Mouse (Mus musculus): Measurements from ENCODE around the gene Ribc1.

Ribc1 gene

GRCm38 (mm10) chrX:152016151-152017145, at the start of gene Ribc1, which contains the start of gene Smc1a:
Gene Ribc1, minus strand, starts transcription at chrX:152016295.
Gene Smc1a, plus strand, starts transcription at chrX:152016428.
- peak; percentile 98 for DNase-seq

GRCm38 (mm10) chrX:152065674-152066073, 49.6 kb upstream of the Ribc1 start:
- no peak for DNase-seq

GRCm38 (mm10) chrX:152054094-152054493, 38.0 kb upstream of the Ribc1 start:
- no peak for DNase-seq

GRCm38 (mm10) chrX:152052546-152052945, 36.5 kb upstream of the Ribc1 start:
- no peak for DNase-seq

GRCm38 (mm10) chrX:152047230-152047629, 31.1 kb upstream of the Ribc1 start:
- DNase-seq, result no peak

DNA sequence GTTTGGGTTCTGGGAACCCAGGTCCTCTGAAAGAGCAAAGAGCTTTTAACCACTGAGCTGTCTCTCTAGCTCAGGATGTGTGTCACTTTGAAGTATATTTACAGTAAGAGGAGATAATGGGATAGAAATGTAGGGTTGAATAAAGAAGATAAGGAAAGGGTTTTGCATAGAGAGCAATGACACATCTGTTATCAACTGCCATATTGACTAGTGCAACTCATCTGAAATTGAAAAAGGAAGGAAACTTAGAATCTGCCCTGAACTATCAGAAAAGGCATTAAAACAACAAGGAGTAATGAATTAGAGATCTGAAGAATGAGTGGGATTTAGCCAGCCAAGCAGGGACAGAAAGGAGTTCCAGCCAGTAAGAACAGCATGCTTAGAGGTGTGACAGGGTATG, 23.8 kb upstream of the Ribc1 start:
- no peak for DNase-seq

DNA sequence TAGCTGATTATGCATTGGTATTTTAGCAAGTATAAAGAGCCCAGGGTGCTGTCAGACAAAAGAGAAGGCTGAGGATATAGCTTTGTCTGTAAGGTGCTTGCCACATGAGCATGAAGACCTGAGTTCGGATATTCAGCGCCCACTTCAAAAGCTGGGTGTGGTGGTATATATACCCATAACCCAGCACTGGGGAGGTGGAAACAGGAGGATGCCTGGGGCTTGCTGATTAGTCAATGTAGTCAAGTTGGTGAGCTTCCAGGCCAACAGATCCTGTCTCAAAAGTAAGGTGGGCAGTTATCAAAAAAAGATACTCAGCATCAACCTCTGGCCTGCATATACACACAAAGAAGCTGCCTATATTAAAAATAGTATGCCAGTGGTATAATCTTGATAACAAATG, 3.2 kb upstream of the Ribc1 start:
- no peak for DNase-seq

GRCm38 (mm10) chrX:152017186-152017585, 1.1 kb upstream of the Ribc1 start:
- DNase-seq, result no peak

GRCm38 (mm10) chrX:152015752-152016150, 344 bp downstream of the Ribc1 start:
- no peak for DNase-seq

DNA sequence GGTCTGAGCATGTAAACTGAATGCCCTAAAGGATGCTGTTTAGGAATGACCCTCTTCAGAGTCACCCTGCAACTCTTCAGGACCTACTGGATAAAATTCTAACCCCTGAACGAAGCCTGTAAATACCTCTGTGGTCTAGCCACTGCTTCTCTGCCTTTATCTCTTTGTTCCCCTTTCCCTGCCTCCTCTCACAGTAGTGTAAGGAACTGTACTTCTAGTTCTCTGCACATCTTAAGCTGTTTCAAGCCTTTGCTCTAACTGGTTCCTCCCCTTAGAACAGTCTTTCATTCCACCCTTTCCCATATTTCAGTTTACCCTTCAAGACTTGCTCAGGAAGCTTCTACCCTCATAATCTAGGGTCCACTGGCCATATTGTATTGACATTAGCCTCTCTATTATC, 8.2 kb downstream of the Ribc1 start:
- DNase-seq, result no peak

DNA sequence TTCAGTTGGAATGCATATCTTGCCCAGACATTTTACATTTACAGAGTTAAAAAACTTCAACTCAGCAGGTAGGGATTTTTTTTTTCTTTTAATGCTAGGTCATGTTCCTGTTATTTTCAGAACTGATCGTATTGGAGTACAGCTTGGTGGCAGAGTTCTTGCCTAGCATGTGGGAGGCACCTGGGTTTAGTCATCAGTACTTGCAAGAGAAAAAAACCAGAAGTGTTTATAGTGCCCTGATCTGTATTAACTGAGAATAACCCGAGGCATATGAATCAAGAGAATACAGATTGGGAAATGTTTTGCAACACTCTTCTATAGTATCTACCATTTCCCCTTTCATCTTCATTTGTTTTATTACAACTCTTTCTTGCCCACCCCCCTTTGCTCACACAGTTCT, 13.2 kb downstream of the Ribc1 start:
- no peak for DNase-seq

DNA sequence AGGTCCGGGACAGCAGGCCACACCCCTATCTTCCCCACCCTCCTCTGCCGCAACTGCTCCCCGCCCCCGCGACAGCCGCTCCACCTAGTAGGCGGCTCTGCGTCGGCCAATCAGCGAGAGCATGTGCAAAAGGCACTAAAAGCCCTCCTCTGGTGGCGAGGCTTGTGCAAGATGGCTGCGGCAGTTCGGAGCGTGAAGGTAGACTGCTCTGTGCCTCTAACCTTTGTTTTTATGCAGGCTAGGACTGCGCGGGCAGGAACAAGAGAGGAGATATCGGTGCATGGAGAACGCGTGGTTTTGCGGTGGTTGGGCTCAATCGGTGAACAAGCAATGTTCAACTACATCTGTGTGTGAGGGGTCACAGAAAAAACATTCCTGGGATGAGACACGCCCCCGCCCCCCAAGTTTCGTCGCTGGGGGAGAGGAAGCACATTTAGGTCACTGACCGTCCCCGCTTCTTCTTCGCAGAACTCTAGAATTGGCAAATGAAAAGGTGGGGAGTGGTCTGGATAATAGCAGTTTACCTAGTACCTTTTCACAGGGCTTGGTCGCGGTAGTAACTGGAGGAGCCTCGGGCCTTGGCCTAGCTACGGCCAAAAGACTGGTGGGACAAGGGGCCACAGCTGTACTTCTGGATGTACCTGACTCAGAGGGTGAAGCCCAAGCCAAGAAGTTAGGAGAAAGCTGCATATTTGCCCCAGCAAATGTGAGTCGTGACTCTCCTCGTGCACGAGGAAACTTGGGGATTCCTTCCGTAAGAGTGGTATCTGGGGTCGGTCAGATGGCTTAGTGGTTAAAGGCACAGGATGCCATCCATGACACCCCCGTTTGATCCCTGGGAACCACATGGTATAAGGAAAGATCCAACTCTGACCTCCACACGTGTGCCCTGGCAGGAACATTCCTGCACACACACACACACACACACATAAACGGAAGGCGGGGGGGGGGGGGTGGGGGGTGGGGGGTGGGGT, 14.1 kb downstream of the Ribc1 start, which contains the start of gene Hsd17b10:
Gene Hsd17b10, plus strand, starts transcription at position 109 of the 974 bp plus-strand sequence.
- peak; percentile 89 for DNase-seq

GRCm38 (mm10) chrX:152001182-152001684, 14.9 kb downstream of the Ribc1 start:
- no peak for DNase-seq

GRCm38 (mm10) chrX:151999006-151999710, 16.9 kb downstream of the Ribc1 start:
- DNase-seq, result no peak

All from retina, postnatal 1 day (tissue).